Mouse (Mus musculus): ENCODE data around the gene Cma1. TPM values are rescaled to one million over a fixed set of nuclear protein-coding genes. Genes with fewer than 3 reads are reported as not detected.
"Not testable (repeated sequence)": the region's sequence is repeated elsewhere in the genome, so short reads cannot be mapped to it uniquely, and the experiment has no call there.

Gene Cma1
- 0.47 TPM in 1 of 2 replicates, not detected in the other for polyA plus RNA-seq (2015; fragmentation: Nextera tagmentation; extraction: Ambion mirVana)

GRCm38 (mm10) chr14:55944575-55944974, at the start of gene Cma1:
Gene Cma1, minus strand, starts transcription at chr14:55944675.
- Histone ChIP-seq H3K4me3 (no peak within 1 kb of the TSS), H3K4me1 (replicated peaks) (no peaks in the 10 kb centered on the region), H3K9ac (no peak within 1 kb of the TSS), H3K9me3 (no peaks in the 10 kb centered on the region), H3K36me3 (no peaks in the 10 kb centered on the region), H3K27ac (replicated peaks) (no peak within 1 kb of the TSS), H3K4me2 (no peak within 1 kb of the TSS), H3K27me3 (no peaks in the 10 kb centered on the region)
- ATAC-seq (ENCODE audit: low read depth), result no peak
- 84% methylated on average over 4 of the region's 4 CpGs for WGBS

GRCm38 (mm10) chr14:55987464-55987863, 43.0 kb upstream of the Cma1 start:
- not testable (repeated sequence) for H3K27ac ChIP-seq (replicated peaks); H3K4me3 ChIP-seq; H3K4me2 ChIP-seq; ATAC-seq (ENCODE audit: low read depth); H3K9me3 ChIP-seq; H3K27me3 ChIP-seq; H3K4me1 ChIP-seq (replicated peaks); H3K9ac ChIP-seq; H3K36me3 ChIP-seq
- 84% methylated on average over 2 of the region's 3 CpGs for WGBS

GRCm38 (mm10) chr14:55963900-55964299, 19.4 kb upstream of the Cma1 start:
- 40% methylated on average over 2 of the region's 2 CpGs for WGBS
- ATAC-seq (ENCODE audit: low read depth); H3K4me1 ChIP-seq (replicated peaks); H3K4me3 ChIP-seq; H3K27me3 ChIP-seq; H3K27ac ChIP-seq (replicated peaks); H3K9ac ChIP-seq; H3K36me3 ChIP-seq; H3K4me2 ChIP-seq; H3K9me3 ChIP-seq: not testable (repeated sequence)

- Histone ChIP-seq H3K9ac (no peak overlapping the region), H3K36me3 (no peaks in the 10 kb centered on the region), H3K4me3 (no peak overlapping the region), H3K9me3 (no peaks in the 10 kb centered on the region), H3K27me3 (no peaks in the 10 kb centered on the region), H3K27ac (replicated peaks) (no peak overlapping the region), H3K4me1 (replicated peaks) (peaks cover 8% of the 10 kb centered on the region; the same call in 1 of the 2 replicates), H3K4me2 (no peak overlapping the region)
- no peak for ATAC-seq (ENCODE audit: low read depth)
- 0% methylated on average over 1 of the region's 1 CpGs for WGBS
Observed at GRCm38 (mm10) chr14:55963263-55963662, 18.8 kb upstream of the Cma1 start.

DNA sequence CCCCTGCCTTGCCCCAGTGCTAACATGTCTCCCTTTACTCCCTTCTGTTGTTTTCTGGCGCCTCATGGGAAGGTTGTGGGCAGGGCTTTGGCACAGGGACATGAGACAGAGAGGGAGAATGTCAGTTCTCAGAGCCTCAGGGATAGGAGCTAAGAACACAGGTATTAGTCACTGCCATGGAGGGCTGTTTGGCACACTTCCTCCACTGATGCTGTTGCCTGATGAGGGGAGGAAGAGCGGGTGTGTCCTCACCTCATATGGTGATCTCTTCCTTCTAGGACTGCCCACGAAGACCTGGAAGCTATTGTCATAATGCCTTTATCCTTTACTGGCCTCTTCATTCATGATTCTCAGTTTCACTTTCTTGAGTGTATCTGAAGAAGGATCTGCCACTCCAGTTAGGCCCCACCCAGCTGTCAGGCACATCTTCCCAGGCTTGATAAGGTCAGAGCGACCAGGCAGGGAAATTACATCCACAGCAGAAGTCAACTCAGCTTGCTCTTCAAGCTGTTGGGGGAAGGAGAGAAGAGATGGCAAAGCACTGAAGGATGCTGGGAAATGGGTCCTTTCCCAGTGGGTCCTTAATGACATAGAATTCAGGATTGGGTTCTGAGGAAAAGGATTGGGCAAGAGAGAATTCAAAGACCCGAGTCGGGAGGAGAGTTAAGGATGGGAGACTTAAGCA, 6.0 kb upstream of the Cma1 start, which contains the start of gene Cma2:
Gene Cma2, plus strand, starts transcription at position 635 of the 685 bp plus-strand sequence.
- H3K27me3 ChIP-seq, result no peaks in the 10 kb centered on the region
- no peaks in the 10 kb centered on the region for H3K9me3 ChIP-seq
- no peak for ATAC-seq (ENCODE audit: low read depth)
- no peak within 1 kb of the TSS for H3K9ac ChIP-seq
- H3K4me3 ChIP-seq, result no peak within 1 kb of the TSS
- no peaks in the 10 kb centered on the region for H3K4me1 ChIP-seq (replicated peaks)
- WGBS, result 90% methylated on average over 6 of the region's 6 CpGs
- H3K4me2 ChIP-seq, result no peak within 1 kb of the TSS
- no peaks in the 10 kb centered on the region for H3K36me3 ChIP-seq
- no peak within 1 kb of the TSS for H3K27ac ChIP-seq (replicated peaks)

DNA sequence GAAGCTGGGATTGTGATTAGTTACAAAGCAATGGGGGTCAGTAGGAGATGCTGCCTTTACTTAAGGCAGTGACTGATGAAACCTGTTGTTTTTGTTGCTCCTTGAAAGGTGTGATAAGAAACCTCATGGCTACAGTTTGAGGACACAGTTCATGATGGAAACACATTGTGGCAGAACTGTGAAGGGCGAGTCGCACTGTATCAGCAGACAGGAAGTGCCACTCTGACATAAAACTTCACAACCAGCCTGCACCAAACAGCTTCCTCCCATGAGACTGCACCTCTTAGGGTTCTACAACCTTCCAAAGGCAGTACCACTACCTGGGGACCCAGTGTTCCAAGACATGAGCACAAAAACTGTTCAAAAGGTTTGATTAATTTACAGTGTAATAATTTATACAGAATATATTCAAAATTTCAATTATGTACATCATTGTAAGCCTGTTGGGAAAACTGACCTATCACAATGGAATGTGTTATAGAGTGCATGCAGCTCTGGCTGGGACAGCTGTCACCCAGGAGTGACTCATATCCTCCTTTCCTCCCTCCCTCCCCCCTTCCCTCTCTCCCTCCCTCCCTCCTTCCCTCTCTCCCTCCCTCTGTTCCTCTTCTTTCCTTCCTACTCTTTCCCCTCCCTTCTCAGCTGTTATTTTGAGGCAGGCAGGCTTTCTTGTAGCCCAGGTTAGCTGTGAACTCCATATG, 1.9 kb upstream of the Cma1 start:
- H3K9ac ChIP-seq, result no peak overlapping the region
- no peak for ATAC-seq (ENCODE audit: low read depth)
- no peak overlapping the region for H3K4me3 ChIP-seq
- no peak overlapping the region for H3K4me2 ChIP-seq
- H3K27me3 ChIP-seq, result no peaks in the 10 kb centered on the region
- no peaks in the 10 kb centered on the region for H3K9me3 ChIP-seq
- no peak overlapping the region for H3K27ac ChIP-seq (replicated peaks)
- H3K4me1 ChIP-seq (replicated peaks), result no peaks in the 10 kb centered on the region
- WGBS, result 79% methylated on average over 2 of the region's 2 CpGs
- no peaks in the 10 kb centered on the region for H3K36me3 ChIP-seq

DNA sequence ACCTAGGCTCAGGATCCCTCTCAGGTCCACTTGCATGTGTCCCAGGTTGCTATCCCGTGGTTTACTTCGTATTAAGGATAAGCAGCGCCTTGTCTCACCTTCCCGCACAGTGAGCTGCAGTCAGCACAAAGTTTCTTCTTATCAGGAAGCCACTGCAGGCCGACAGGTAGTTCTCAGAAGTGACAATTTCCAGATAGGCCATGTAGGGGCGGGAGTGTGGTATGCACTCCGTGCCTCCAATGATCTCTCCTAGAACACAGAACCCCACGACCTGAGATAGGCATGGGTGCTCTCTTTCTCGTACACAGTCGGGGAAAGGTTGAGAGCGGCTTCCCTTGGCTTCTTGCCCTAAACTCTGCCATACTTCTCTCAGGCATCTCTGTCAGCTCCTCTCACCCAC, 874 bp downstream of the Cma1 start:
- Histone ChIP-seq H3K4me2 (no peak overlapping the region), H3K36me3 (no peaks in the 10 kb centered on the region), H3K4me3 (no peak overlapping the region), H3K9ac (no peak overlapping the region), H3K27me3 (no peaks in the 10 kb centered on the region), H3K4me1 (replicated peaks) (no peaks in the 10 kb centered on the region), H3K9me3 (no peaks in the 10 kb centered on the region), H3K27ac (replicated peaks) (no peak overlapping the region)
- ATAC-seq (ENCODE audit: low read depth), result no peak
- WGBS, result 88% methylated on average over 11 of the region's 11 CpGs

DNA sequence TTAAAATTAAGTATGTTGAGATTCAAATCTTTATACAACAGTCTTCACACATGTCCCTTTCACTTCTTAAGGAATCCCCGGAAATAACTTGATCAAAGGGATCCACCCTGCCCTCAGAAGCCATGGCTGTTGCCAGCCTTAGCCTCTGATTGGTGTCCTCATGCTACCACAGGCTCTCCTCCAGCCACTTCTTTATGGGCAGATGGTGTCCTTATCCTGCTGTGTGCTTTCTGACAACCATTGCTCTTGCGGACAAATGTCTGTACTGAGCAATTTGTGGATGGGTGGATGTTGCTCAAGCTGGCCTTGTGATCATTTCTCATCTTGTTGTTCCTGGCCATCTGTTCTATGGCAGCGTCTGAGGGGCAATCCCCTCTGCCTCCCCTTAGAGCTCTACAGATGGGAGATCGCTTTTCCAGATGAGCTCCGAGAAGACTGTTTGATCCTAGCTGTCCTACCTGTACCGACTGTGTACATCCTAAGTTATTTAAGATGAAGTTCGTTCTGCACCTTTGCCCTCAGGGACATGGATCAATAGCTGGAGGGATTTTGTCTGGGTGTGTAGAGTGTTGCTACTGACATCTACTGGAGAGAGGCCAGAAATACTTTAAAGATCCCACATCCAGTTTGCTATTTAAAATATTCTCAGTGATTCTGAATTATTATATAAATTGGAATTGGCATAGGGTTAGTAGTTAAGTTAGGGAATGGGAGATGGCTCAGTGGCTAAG, 4.2 kb downstream of the Cma1 start:
- H3K36me3 ChIP-seq, result no peaks in the 10 kb centered on the region
- no peaks in the 10 kb centered on the region for H3K9me3 ChIP-seq
- no peak overlapping the region for H3K4me2 ChIP-seq
- 47% methylated on average over 7 of the region's 7 CpGs for WGBS
- no peak overlapping the region for H3K4me3 ChIP-seq
- no peak overlapping the region for H3K27ac ChIP-seq (replicated peaks)
- no peaks in the 10 kb centered on the region for H3K27me3 ChIP-seq
- H3K9ac ChIP-seq, result no peak overlapping the region
- no peak for ATAC-seq (ENCODE audit: low read depth)
- H3K4me1 ChIP-seq (replicated peaks), result no peaks in the 10 kb centered on the region

DNA sequence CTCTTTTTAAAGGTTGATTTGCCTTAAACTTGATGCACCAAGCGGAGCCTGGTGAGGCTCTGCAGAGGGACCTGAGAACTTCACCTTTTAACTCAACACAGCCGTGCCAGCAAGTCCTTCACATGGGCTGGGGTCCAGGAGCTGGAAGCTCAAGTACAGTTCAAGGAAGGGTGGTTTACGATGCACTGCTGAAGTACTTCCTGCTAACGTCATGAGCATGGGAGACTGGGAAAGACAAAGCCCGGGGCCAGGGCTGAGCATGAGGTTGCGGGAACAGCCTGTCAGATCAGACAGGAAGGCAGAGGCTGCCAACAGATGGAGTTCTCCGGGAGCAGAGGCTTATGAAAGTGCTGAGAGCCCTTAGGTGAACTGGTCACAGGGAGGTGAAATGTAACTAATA, 10.9 kb downstream of the Cma1 start:
- H3K9ac ChIP-seq, result no peak overlapping the region
- 56% methylated on average over 7 of the region's 7 CpGs for WGBS
- H3K4me2 ChIP-seq, result no peak overlapping the region
- 0 out of 2 replicates have a peak, but pooled peaks cover 4% of the 10 kb centered on the region for H3K9me3 ChIP-seq
- ATAC-seq (ENCODE audit: low read depth), result no peak
- H3K27me3 ChIP-seq, result no peaks in the 10 kb centered on the region
- no peak overlapping the region for H3K4me3 ChIP-seq
- H3K4me1 ChIP-seq (replicated peaks), result no peaks in the 10 kb centered on the region
- H3K36me3 ChIP-seq, result no peaks in the 10 kb centered on the region
- H3K27ac ChIP-seq (replicated peaks), result no peak overlapping the region

DNA sequence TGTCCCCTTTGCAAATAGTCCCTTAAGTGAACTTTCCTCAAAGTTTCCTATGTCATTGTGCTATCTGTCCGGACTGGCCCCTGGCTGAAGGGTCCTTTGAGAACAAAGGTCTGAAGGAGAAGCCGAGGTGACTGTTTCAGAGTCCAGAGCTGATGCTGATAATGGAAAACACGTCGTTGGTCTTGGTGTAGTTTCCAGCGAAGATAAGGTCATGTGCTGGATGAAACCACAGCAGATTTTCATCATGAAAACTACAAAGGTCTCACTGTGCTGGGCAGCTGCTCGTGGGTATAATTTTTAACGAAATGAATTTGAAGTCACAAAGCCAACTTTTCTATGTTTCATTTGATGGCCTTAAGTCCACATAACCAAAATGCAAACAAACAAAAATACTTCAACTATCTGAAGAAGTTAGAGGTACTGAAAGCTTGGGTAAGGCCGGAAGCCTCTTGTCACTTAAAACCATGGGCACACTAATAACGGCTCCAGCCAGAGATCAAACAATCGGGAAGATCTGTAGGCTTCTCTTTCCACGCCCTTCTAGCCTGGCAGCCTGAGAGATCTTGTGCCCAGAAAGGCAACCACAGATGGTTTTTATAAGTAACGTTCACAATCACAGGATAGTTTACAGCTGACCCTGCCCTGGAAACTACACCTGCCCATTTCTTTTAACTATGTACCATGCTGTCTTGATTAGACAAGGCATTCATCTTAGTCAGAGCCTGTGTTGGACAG, 15.0 kb downstream of the Cma1 start:
- no peak overlapping the region for H3K4me3 ChIP-seq
- H3K4me1 ChIP-seq (replicated peaks), result no peaks in the 10 kb centered on the region
- H3K9me3 ChIP-seq, result 0 out of 2 replicates have a peak, but pooled peaks cover 4% of the 10 kb centered on the region
- H3K36me3 ChIP-seq, result no peaks in the 10 kb centered on the region
- no peak overlapping the region for H3K9ac ChIP-seq
- H3K27me3 ChIP-seq, result no peaks in the 10 kb centered on the region
- 83% methylated on average over 12 of the region's 12 CpGs for WGBS
- ATAC-seq (ENCODE audit: low read depth), result no peak
- no peak overlapping the region for H3K4me2 ChIP-seq
- H3K27ac ChIP-seq (replicated peaks), result no peak overlapping the region

DNA sequence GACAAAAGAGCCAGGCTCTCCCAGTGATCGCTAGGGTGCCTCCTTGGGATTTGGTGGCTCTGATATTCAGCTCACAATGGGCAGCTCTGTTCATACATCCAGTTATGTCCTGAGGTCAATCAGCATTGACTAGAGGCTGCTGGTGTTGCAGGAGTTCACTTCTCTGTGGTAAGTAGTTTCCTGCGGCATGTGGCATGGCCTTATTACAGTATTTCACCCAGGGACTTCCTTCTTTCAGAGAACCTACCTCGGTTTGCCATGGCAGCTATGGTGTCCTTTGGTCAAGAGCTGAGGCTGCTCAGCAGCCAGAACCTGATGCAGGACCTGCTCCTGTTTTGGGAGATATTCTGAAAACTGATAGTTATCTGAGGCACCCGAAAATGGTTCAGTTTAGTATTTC, 17.6 kb downstream of the Cma1 start:
- no peaks in the 10 kb centered on the region for H3K36me3 ChIP-seq
- H3K9ac ChIP-seq, result no peak overlapping the region
- no peaks in the 10 kb centered on the region for H3K27me3 ChIP-seq
- H3K4me2 ChIP-seq, result no peak overlapping the region
- ATAC-seq (ENCODE audit: low read depth), result no peak
- H3K4me3 ChIP-seq, result no peak overlapping the region
- H3K9me3 ChIP-seq, result 0 out of 2 replicates have a peak, but pooled peaks cover 4% of the 10 kb centered on the region
- no peak overlapping the region for H3K27ac ChIP-seq (replicated peaks)
- H3K4me1 ChIP-seq (replicated peaks), result no peaks in the 10 kb centered on the region
- 84% methylated on average over 4 of the region's 4 CpGs for WGBS
